Mouse (Mus musculus) frontal cortex, postnatal 36 days (tissue): ENCODE measurements around the gene Etl4.
"Not testable (repeated sequence)": the region's sequence is repeated elsewhere in the genome, so short reads cannot be mapped to it uniquely, and the experiment has no call there.

Source experiments
- DNase-seq, 2 experiments: peaks; one replicate each; pipeline ENCODE4 v3.0.0; 2022; ENCODE audit warnings: low spot score in 2 of 2

The Etl4 gene

GRCm38 (mm10) chr2:20167566-20167965 is 258.0 kb downstream of the Etl4 start:
- DNase-seq: no peak

GRCm38 (mm10) chr2:20168156-20168555 is 258.6 kb downstream of the Etl4 start:
- DNase-seq: no peak

GRCm38 (mm10) chr2:20176456-20177184 is 267.0 kb downstream of the Etl4 start:
- not testable (repeated sequence) for DNase-seq

- DNase-seq: not testable (repeated sequence)
Observed at GRCm38 (mm10) chr2:20177236-20177635, 267.7 kb downstream of the Etl4 start.

- DNase-seq: not testable (repeated sequence)
Observed at GRCm38 (mm10) chr2:20180561-20180960, 271.0 kb downstream of the Etl4 start.

GRCm38 (mm10) chr2:20187223-20187622 is 277.6 kb downstream of the Etl4 start:
- not testable (repeated sequence) for DNase-seq

- no peak for DNase-seq
Observed at GRCm38 (mm10) chr2:20203011-20203410, 293.4 kb downstream of the Etl4 start.

GRCm38 (mm10) chr2:20206647-20207046 is 297.1 kb downstream of the Etl4 start:
- DNase-seq: no peak

- no peak for DNase-seq
Observed at GRCm38 (mm10) chr2:20208683-20209194, 299.2 kb downstream of the Etl4 start.

- DNase-seq: no peak
Observed at GRCm38 (mm10) chr2:20209359-20209758, 299.8 kb downstream of the Etl4 start.

GRCm38 (mm10) chr2:20216275-20216674 is 306.7 kb downstream of the Etl4 start:
- peak in 1 of 2 experiments; percentile 50 for DNase-seq

- DNase-seq: peak; percentile 33 to 71
Observed at GRCm38 (mm10) chr2:20216686-20217437, 307.3 kb downstream of the Etl4 start.

GRCm38 (mm10) chr2:20231371-20231770 is 321.8 kb downstream of the Etl4 start:
- DNase-seq: no peak

GRCm38 (mm10) chr2:20248043-20248664 is 338.6 kb downstream of the Etl4 start:
- peak in 1 of 2 experiments; percentile 14 for DNase-seq

- DNase-seq: peak; percentile 65 to 84
Observed at GRCm38 (mm10) chr2:20249403-20249802, 339.8 kb downstream of the Etl4 start.

GRCm38 (mm10) chr2:20276124-20276523 is 366.5 kb downstream of the Etl4 start:
- DNase-seq: peak in 1 of 2 experiments; percentile 67

GRCm38 (mm10) chr2:20281903-20282302 is 372.3 kb downstream of the Etl4 start:
- peak; percentile 27 to 79 for DNase-seq

- DNase-seq: no peak
Observed at GRCm38 (mm10) chr2:20284425-20284824, 374.8 kb downstream of the Etl4 start.

GRCm38 (mm10) chr2:20290982-20291740 is 381.6 kb downstream of the Etl4 start:
- DNase-seq: no peak

- DNase-seq: no peak
Observed at GRCm38 (mm10) chr2:20291741-20292110, 382.1 kb downstream of the Etl4 start.

- peak; percentile 84 to 92 for DNase-seq
Observed at GRCm38 (mm10) chr2:20293336-20293735, 383.8 kb downstream of the Etl4 start.

- no peak for DNase-seq
Observed at GRCm38 (mm10) chr2:20294596-20294995, 385.0 kb downstream of the Etl4 start.
